In genomic region chr2:91955121-91955591, GRCm38 (mm10) we compare ENCODE assay signal across 9 mouse cellular contexts. TPM values are rescaled to one million over a fixed set of nuclear protein-coding genes. Genes with fewer than 3 reads are reported as not detected.
DNase-seq lines count a peak whose midpoint lies in the region; ATAC-seq and TF ChIP-seq lines count a peak whose summit lies in the region.
"Had no signal": no experiment of that assay in that cellular context is flagged by ENCODE, and none has a peak within 500 bp of the region (broad histone marks: within the 10 kb centered on the region; RNA-seq: fewer than 3 reads in every experiment).

No protein-coding gene starts in this region.

- intact Hi-C loops in heart, adult 2 months (cut with DNase I) = no loop called here

- H3K27me3 ChIP-seq in heart, adult 2 months (ENCODE audit: control insufficient read depth, insufficient read depth, low read length) = no peaks in the 10 kb centered on the region
- H3K27me3 ChIP-seq in liver, embryonic 11.5 days (replicated peaks; ENCODE audit: control insufficient read depth, insufficient read depth, low read length) = no peaks in the 10 kb centered on the region
- no peaks in the 10 kb centered on the region for H3K27me3 ChIP-seq in liver, postnatal 0 days (ENCODE audit: insufficient read depth, low read length)
- no peaks in the 10 kb centered on the region for H3K27me3 ChIP-seq in midbrain, embryonic 13.5 days

- no peak overlapping the region for H3K4me3 ChIP-seq in heart, adult 2 months
- H3K4me3 ChIP-seq in liver, embryonic 11.5 days (ENCODE audit: low read depth, low read length) = no peak overlapping the region
- no peak overlapping the region for H3K4me3 ChIP-seq in liver, postnatal 0 days (ENCODE audit: low read depth, low read length)
- H3K4me3 ChIP-seq in midbrain, embryonic 13.5 days (replicated peaks) = no peak overlapping the region

- H3K79me2 ChIP-seq in heart, adult 2 months (replicated peaks; ENCODE audit: control insufficient read depth, insufficient read depth, low read length) = peaks cover 10% of the 10 kb centered on the region

- no peak overlapping the region for H3K9ac ChIP-seq in heart, adult 2 months (ENCODE audit: low read depth, low read length)
- no peak overlapping the region for H3K9ac ChIP-seq in liver, embryonic 11.5 days (ENCODE audit: low read depth, low read length)
- H3K9ac ChIP-seq in liver, postnatal 0 days (replicated peaks) = no peak overlapping the region
- no peak overlapping the region for H3K9ac ChIP-seq in midbrain, embryonic 13.5 days (replicated peaks)

- ATAC-seq in liver, embryonic 11.5 days (replicated peaks; ENCODE audit: low FRiP score) = no peak
- no peak for ATAC-seq in liver, postnatal 0 days
- ATAC-seq in midbrain, embryonic 13.5 days = no peak
- ATAC-seq: inflammation-experienced regulatory T-cells, adult 6 months had no signal

- TF ChIP-seq POLR2A in heart, adult 2 months (IDR thresholded peaks at IDR 0.05; ENCODE audit: insufficient read depth, low read depth, low read length) = no peak

- H3K4me2 ChIP-seq in liver, embryonic 11.5 days = peak overlapping the region; percentile 1; the same call in 1 of the 2 replicates
- H3K4me2 ChIP-seq in liver, postnatal 0 days (ENCODE audit: low read depth, low read length) = no peak overlapping the region
- no peak overlapping the region for H3K4me2 ChIP-seq in midbrain, embryonic 13.5 days (replicated peaks)

- 71% methylated on average over 4 of the region's 4 CpGs for WGBS in heart, adult 2 months
- 87% methylated on average over 4 of the region's 4 CpGs for WGBS in liver, embryonic 11.5 days
- 74% methylated on average over 4 of the region's 4 CpGs for WGBS in liver, postnatal 0 days (ENCODE audit: insufficient replicate concordance)
- 91% methylated on average over 4 of the region's 4 CpGs for WGBS in midbrain, embryonic 13.5 days

- H3K36me3 ChIP-seq in heart, adult 2 months (ENCODE audit: control insufficient read depth, insufficient read depth, low read length) = peaks cover 11% of the 10 kb centered on the region
- H3K36me3 ChIP-seq in liver, embryonic 11.5 days (ENCODE audit: control insufficient read depth, insufficient read depth, low read length) = 0 out of 2 replicates have a peak, but pooled peaks cover under 1% of the 10 kb centered on the region
- no peaks in the 10 kb centered on the region; the same call in none of the 2 replicates for H3K36me3 ChIP-seq in liver, postnatal 0 days (replicated peaks; ENCODE audit: insufficient read depth, low read length)
- no peaks in the 10 kb centered on the region for H3K36me3 ChIP-seq in midbrain, embryonic 13.5 days

- TF ChIP-seq CTCF in heart, adult 2 months (IDR thresholded peaks at IDR 0.05) = no peak
- TF ChIP-seq CTCF in liver, postnatal 0 days (IDR thresholded peaks at IDR 0.05; ENCODE audit: low read depth) = no peak

- TF ChIP-seq EP300 in heart, adult 2 months (IDR thresholded peaks at IDR 0.05; ENCODE audit: insufficient read depth, low read depth, low read length) = no peak
- TF ChIP-seq EP300 in liver, postnatal 0 days (IDR thresholded peaks at IDR 0.05; ENCODE audit: low read depth) = no peak

- DNase-seq in heart, adult 2 months = no peak
- DNase-seq in heart, adult 18-20 months = no peak
- DNase-seq in liver, embryonic 11.5 days (ENCODE audit: low spot score) = no peak
- no peak for DNase-seq in liver
- peak; percentile 49 to 60 for DNase-seq in cerebellum, postnatal 36 days
- no peak for DNase-seq in liver, postnatal 0 days
- DNase-seq in embryo, embryonic 10 days (ENCODE audit: low spot score) = no peak

- H3K9me3 ChIP-seq in liver, embryonic 11.5 days (ENCODE audit: control insufficient read depth, low read length) = no peaks in the 10 kb centered on the region
- no peaks in the 10 kb centered on the region for H3K9me3 ChIP-seq in liver, postnatal 0 days (ENCODE audit: low read length)
- H3K9me3 ChIP-seq in midbrain, embryonic 13.5 days = no peaks in the 10 kb centered on the region

- peak overlapping the region; percentile 80 for H3K27ac ChIP-seq in heart, adult 2 months
- peak overlapping the region; percentile 41; the same call in 1 of the 2 replicates for H3K27ac ChIP-seq in liver, embryonic 11.5 days (ENCODE audit: low read depth, low read length)
- H3K27ac ChIP-seq in liver, postnatal 0 days (ENCODE audit: low read depth) = peak overlapping the region; percentile 67
- no peak overlapping the region for H3K27ac ChIP-seq in midbrain, embryonic 13.5 days

- H3K4me1 ChIP-seq in heart, adult 2 months (ENCODE audit: control insufficient read depth, insufficient read depth, low read length) = peaks cover 34% of the 10 kb centered on the region
- peaks cover 84% of the 10 kb centered on the region for H3K4me1 ChIP-seq in liver, embryonic 11.5 days (replicated peaks; ENCODE audit: control insufficient read depth, insufficient read depth, low read length)
- peaks cover 77% of the 10 kb centered on the region for H3K4me1 ChIP-seq in liver, postnatal 0 days (ENCODE audit: insufficient read depth)
- H3K4me1 ChIP-seq in midbrain, embryonic 13.5 days (replicated peaks) = peaks cover 41% of the 10 kb centered on the region

RNA-seq across cellular contexts. Expression of gene Gm9821, which starts 9.7 kb away (rescaled TPM):
- not detected for total RNA-seq in heart, adult 2 months (2021)
- not detected in 2 replicates for polyA plus RNA-seq in heart, adult 2 months (2012; rRNA removed)
- not detected for total RNA-seq in heart, adult 18-20 months (2021)
- polyA plus RNA-seq in liver, embryonic 11.5 days (2014; fragmentation: Nextera tagmentation; extraction: Ambion mirVana) = 3.7 and 4.8 TPM in 2 replicates
- 0.13 and 0.20 TPM in 2 replicates for polyA plus RNA-seq in liver, postnatal 0 days (2015; fragmentation: Nextera tagmentation; extraction: Ambion mirVana)
- polyA plus RNA-seq in midbrain, embryonic 13.5 days (2015; fragmentation: Nextera tagmentation; extraction: Ambion mirVana) = 0.38 TPM in 1 of 2 replicates, not detected in the other

RNA-seq across cellular contexts. Expression of gene Dgkz, which starts 20.5 kb away (rescaled TPM):
- total RNA-seq in heart, adult 2 months (2021) = 10 to 100 TPM; 35.5 to 37.5 TPM
- polyA plus RNA-seq in heart, adult 2 months (2012; rRNA removed) = 102 and 118 TPM in 2 replicates
- 10 to 100 TPM; 33.8 to 35.9 TPM for total RNA-seq in heart, adult 18-20 months (2021)
- polyA plus RNA-seq in liver, embryonic 11.5 days (2014; fragmentation: Nextera tagmentation; extraction: Ambion mirVana) = 81.4 and 85.9 TPM in 2 replicates
- 13.9 and 15.9 TPM in 2 replicates for polyA plus RNA-seq in liver, postnatal 0 days (2015; fragmentation: Nextera tagmentation; extraction: Ambion mirVana)
- 21.4 and 26.4 TPM in 2 replicates for polyA plus RNA-seq in midbrain, embryonic 13.5 days (2015; fragmentation: Nextera tagmentation; extraction: Ambion mirVana)

RNA-seq across cellular contexts. Expression of gene Mdk, which starts 23.1 kb away (rescaled TPM):
- 1 to 10 TPM; 2.5 to 2.8 TPM for total RNA-seq in heart, adult 2 months (2021)
- polyA plus RNA-seq in heart, adult 2 months (2012; rRNA removed) = 4.1 and 5.4 TPM in 2 replicates
- 1 to 10 TPM; 2.3 to 2.9 TPM for total RNA-seq in heart, adult 18-20 months (2021)
- 461 and 501 TPM in 2 replicates for polyA plus RNA-seq in liver, embryonic 11.5 days (2014; fragmentation: Nextera tagmentation; extraction: Ambion mirVana)
- polyA plus RNA-seq in liver, postnatal 0 days (2015; fragmentation: Nextera tagmentation; extraction: Ambion mirVana) = 5.0 and 6.8 TPM in 2 replicates
- 322 and 354 TPM in 2 replicates for polyA plus RNA-seq in midbrain, embryonic 13.5 days (2015; fragmentation: Nextera tagmentation; extraction: Ambion mirVana)

RNA-seq across cellular contexts. Expression of gene Chrm4, which starts 28.1 kb away (rescaled TPM):
- not detected for total RNA-seq in heart, adult 2 months (2021)
- 0.14 and 0.29 TPM in 2 replicates for polyA plus RNA-seq in heart, adult 2 months (2012; rRNA removed)
- not detected for total RNA-seq in heart, adult 18-20 months (2021)
- polyA plus RNA-seq in liver, embryonic 11.5 days (2014; fragmentation: Nextera tagmentation; extraction: Ambion mirVana) = 0.34 and 0.36 TPM in 2 replicates
- not detected in 2 replicates for polyA plus RNA-seq in liver, postnatal 0 days (2015; fragmentation: Nextera tagmentation; extraction: Ambion mirVana)
- polyA plus RNA-seq in midbrain, embryonic 13.5 days (2015; fragmentation: Nextera tagmentation; extraction: Ambion mirVana) = 0.36 and 0.54 TPM in 2 replicates

Comparison
In these comparisons a context has a peak if more than half of its experiments do, and no peak if none do; other contexts are left out.
1. RNA of gene Mdk, which starts 23.1 kb away (polyA plus RNA-seq): 461 to 501 TPM in liver, embryonic 11.5 days and 322 to 354 TPM in midbrain, embryonic 13.5 days; 5.0 to 6.8 TPM in liver, postnatal 0 days and 4.1 to 5.4 TPM in heart, adult 2 months; every median in the first group is over 10 times any median in the second.
2. DNase-seq: peak in cerebellum, postnatal 36 days (2 of 2); none in heart, adult 2 months (0 of 2), heart, adult 18-20 months (0 of 2), liver, embryonic 11.5 days (single experiment), liver (single experiment), liver, postnatal 0 days (single experiment) and embryo, embryonic 10 days (single experiment).